Mouse (Mus musculus): ENCODE measurements at regions not wholly inside any gene's neighbourhood (a gene's known extent, or its start where the extent isn't known, plus 50 kb on each side); places are given as distances from the start of the nearest gene placed in this dataset. TPM values are rescaled to one million over a fixed set of nuclear protein-coding genes. Genes with fewer than 3 reads are reported as not detected.

DNA sequence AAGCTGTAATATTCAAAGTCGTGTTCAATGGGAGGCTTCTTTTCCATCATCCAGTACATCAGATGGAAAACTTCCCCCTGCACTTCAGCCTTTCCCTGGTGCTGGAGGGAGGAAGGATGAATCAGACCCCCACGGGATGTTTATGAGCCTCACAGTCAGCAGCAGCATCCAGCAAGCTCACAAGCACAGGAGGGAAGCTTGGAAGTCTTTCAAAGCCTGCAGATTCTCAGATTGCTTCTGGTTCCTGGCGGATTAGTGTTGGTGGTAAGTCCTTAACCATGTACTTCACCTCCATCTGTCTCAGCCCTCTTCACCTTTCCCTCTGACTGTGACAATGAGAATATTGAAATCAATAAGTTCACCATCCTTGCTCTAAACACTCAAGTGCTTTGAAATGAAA lies 107.5 kb upstream of the Lrrn1 start:
- 44% methylated on average over 3 of the region's 3 CpGs for WGBS
- no peak for ATAC-seq (replicated peaks)
- H3K27me3 ChIP-seq (replicated peaks) = no peaks in the 10 kb centered on the region
- no peak overlapping the region for H3K4me2 ChIP-seq
- no peak overlapping the region for H3K9ac ChIP-seq
- H3K36me3 ChIP-seq (replicated peaks) = no peaks in the 10 kb centered on the region
- no peak overlapping the region for H3K27ac ChIP-seq
- H3K4me1 ChIP-seq = no peaks in the 10 kb centered on the region
- H3K4me3 ChIP-seq = no peak overlapping the region
- H3K9me3 ChIP-seq = no peaks in the 10 kb centered on the region

DNA sequence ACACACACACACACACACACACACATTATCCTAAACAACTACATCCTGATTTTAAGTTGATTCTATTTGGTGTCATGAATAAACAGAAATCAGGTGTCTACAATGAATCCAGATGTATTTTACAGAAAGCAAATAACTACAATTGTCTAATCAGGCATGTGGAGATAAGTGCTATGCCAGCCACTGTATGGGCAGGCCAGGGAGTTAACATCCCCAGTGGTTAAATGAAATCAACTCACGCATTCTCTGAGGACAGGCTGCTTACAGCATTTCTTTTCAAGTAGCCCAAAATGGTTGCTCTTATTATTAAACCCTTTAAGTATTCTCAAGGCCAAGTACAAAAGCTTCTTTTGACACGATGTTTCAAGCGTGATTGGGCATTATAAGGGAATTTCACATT lies 103.0 kb upstream of the Lrrn1 start:
- no peaks in the 10 kb centered on the region for H3K27me3 ChIP-seq (replicated peaks)
- H3K36me3 ChIP-seq (replicated peaks) = no peaks in the 10 kb centered on the region
- no peak overlapping the region for H3K4me2 ChIP-seq
- no peaks in the 10 kb centered on the region for H3K4me1 ChIP-seq
- H3K4me3 ChIP-seq = no peak overlapping the region
- no peak overlapping the region for H3K27ac ChIP-seq
- no peaks in the 10 kb centered on the region for H3K9me3 ChIP-seq
- no peak for ATAC-seq (replicated peaks)
- WGBS = 54% methylated on average over 3 of the region's 3 CpGs
- no peak overlapping the region for H3K9ac ChIP-seq

DNA sequence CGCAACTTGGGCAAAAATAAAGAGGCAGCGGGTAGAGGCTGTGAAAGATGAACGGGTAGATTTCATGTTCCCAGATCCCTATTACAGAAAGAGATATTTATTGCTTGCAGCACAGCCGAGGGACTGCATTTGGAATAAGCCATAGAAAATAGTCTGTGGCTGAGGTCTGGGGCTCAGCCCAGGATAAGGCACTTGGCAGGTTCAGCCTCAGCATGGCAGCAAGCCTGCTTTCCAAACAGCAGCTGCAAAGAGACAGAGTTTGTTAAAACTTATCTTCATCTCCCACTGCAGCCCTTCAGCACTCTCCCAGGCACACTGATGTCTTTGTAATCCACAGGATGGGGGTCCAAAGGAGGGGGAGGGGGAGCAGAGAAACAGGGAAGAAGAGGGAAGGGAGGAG lies 98.5 kb upstream of the Lrrn1 start:
- Histone ChIP-seq H3K27me3 (replicated peaks) (no peaks in the 10 kb centered on the region), H3K4me2 (no peak overlapping the region), H3K36me3 (replicated peaks) (no peaks in the 10 kb centered on the region), H3K27ac (no peak overlapping the region), H3K9me3 (no peaks in the 10 kb centered on the region), H3K9ac (no peak overlapping the region), H3K4me1 (no peaks in the 10 kb centered on the region), H3K4me3 (no peak overlapping the region)
- 80% methylated on average over 4 of the region's 4 CpGs for WGBS
- ATAC-seq (replicated peaks) = peak; percentile 58; the same call in 1 of the 2 replicates

DNA sequence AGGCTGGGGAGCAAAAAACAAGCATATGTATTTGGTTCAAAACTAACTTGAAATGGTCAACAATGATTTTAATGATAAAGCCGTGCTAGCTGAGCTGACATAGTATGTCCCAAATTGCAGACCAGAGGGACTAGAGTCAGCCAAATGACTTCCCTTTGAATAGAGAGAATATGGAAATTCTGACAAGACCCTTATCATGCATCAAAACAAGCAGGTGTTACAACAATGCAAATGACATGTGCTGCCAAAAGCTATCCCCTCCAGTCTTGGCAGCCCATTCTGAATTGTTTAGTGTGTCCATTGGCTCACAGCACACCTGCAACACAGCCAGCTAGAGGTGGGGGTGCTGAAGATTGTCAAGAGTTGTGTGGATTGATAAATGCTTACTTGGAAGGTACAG lies 87.5 kb upstream of the Lrrn1 start:
- H3K27me3 ChIP-seq (replicated peaks) = no peaks in the 10 kb centered on the region
- no peaks in the 10 kb centered on the region for H3K4me1 ChIP-seq
- no peak overlapping the region for H3K9ac ChIP-seq
- H3K4me2 ChIP-seq = no peak overlapping the region
- 58% methylated on average over 1 of the region's 1 CpGs for WGBS
- H3K27ac ChIP-seq = no peak overlapping the region
- no peak overlapping the region for H3K4me3 ChIP-seq
- ATAC-seq (replicated peaks) = no peak; the same call in 1 of the 2 replicates
- H3K36me3 ChIP-seq (replicated peaks) = no peaks in the 10 kb centered on the region
- no peaks in the 10 kb centered on the region for H3K9me3 ChIP-seq

DNA sequence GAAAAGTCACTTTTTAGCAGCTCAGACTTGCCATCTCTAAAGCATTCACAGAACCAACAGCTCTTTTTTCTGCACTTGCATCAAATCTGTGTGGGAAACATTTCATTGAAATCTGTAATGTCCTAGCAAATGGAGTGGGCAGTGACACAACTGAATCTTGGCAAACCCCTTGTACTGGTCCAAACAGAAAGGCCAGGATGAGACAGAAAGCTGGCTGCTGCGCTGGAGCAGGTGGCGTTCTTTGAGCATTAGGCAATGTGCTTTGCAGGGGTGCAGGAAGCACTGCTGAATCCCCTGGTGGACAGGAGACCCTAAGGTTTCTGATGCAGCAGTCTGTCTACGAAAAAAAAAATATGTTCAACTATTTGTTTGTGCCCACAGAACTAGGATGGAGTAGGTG lies 85.2 kb upstream of the Lrrn1 start:
- Histone ChIP-seq H3K4me2 (no peak overlapping the region), H3K27ac (no peak overlapping the region), H3K9me3 (no peaks in the 10 kb centered on the region), H3K4me3 (no peak overlapping the region), H3K27me3 (replicated peaks) (no peaks in the 10 kb centered on the region), H3K9ac (no peak overlapping the region), H3K36me3 (replicated peaks) (no peaks in the 10 kb centered on the region), H3K4me1 (no peaks in the 10 kb centered on the region)
- no peak for ATAC-seq (replicated peaks)
- 75% methylated on average over 3 of the region's 3 CpGs for WGBS

DNA sequence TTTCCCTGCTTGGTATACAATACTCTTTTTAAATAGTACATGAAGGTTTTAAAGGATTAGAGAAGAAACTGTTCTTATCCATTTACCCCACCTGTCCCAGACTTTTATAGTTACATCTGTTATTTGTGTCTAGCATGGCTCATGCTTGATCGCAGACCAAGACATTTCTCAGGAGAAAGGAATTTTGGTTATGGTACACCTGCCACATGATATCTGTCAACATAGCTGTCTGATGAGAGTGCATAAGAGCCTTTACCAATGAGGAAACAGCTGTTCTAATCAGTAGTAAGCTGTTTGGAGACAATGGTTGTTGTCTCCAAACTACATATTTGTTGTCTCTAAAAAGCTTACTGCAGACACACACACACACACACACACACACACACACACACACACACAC lies 70.3 kb upstream of the Lrrn1 start:
- H3K9me3 ChIP-seq = no peaks in the 10 kb centered on the region
- no peaks in the 10 kb centered on the region for H3K27me3 ChIP-seq (replicated peaks)
- no peaks in the 10 kb centered on the region for H3K36me3 ChIP-seq (replicated peaks)
- no peak overlapping the region for H3K4me2 ChIP-seq
- peaks cover 5% of the 10 kb centered on the region; the same call in 1 of the 2 replicates for H3K4me1 ChIP-seq
- no peak overlapping the region for H3K9ac ChIP-seq
- ATAC-seq (replicated peaks) = no peak
- no peak overlapping the region for H3K27ac ChIP-seq
- H3K4me3 ChIP-seq = no peak overlapping the region
- 86% methylated on average over 1 of the region's 1 CpGs for WGBS

DNA sequence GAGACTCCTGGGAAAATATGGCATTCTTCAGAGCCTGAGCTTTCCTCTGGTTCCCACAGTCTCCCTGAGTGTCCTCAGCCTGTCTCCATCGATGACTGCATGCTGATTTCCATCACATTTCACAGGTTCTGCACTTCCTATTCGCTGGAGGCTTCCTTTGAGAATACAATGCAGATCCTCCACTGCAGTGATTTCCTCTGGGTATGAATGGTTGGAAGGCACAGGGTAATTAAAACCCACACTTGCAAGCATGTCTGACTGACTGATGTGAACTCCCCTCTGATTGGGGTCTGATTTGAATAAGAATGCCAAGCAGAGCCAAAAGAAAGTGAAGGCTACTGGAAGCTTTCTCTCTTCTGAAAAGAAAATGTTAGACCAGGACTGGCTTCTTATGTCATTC lies 67.1 kb upstream of the Lrrn1 start:
- peak; percentile 86 for ATAC-seq (replicated peaks)
- WGBS = 0% methylated on average over 2 of the region's 2 CpGs
- no peak overlapping the region for H3K27ac ChIP-seq

DNA sequence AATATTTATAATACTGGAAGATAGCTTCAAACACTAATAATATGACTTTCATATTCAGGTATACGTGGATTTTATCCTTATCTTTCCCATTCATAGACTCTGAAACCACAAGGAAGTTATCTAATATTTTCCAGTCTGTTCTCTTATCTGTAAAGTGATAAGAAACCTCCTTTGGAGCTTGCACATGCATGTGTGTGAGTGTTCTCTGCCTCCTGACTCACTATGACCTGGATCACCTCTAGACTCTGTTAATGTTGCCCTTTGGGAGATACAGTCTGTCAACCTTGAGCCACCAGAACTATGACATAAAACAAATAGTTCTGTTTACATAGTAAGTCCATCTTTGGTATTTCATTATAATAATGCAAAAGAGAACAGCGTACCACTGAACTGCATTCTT lies 56.2 kb upstream of the Lrrn1 start:
- Histone ChIP-seq H3K27me3 (replicated peaks) (no peaks in the 10 kb centered on the region), H3K9me3 (no peaks in the 10 kb centered on the region), H3K27ac (no peak overlapping the region), H3K4me3 (no peak overlapping the region), H3K4me1 (no peaks in the 10 kb centered on the region), H3K36me3 (replicated peaks) (no peaks in the 10 kb centered on the region), H3K4me2 (no peak overlapping the region), H3K9ac (no peak overlapping the region)
- no peak for ATAC-seq (replicated peaks)
- 81% methylated on average over 2 of the region's 2 CpGs for WGBS

More for the DNA sequence above, 67.1 kb upstream of the Lrrn1 start:
- Histone ChIP-seq H3K9ac (no peak overlapping the region), H3K4me3 (no peak overlapping the region), H3K27me3 (replicated peaks) (no peaks in the 10 kb centered on the region), H3K9me3 (no peaks in the 10 kb centered on the region), H3K36me3 (replicated peaks) (no peaks in the 10 kb centered on the region), H3K4me1 (peaks cover 5% of the 10 kb centered on the region; the same call in 1 of the 2 replicates), H3K4me2 (no peak overlapping the region)

DNA sequence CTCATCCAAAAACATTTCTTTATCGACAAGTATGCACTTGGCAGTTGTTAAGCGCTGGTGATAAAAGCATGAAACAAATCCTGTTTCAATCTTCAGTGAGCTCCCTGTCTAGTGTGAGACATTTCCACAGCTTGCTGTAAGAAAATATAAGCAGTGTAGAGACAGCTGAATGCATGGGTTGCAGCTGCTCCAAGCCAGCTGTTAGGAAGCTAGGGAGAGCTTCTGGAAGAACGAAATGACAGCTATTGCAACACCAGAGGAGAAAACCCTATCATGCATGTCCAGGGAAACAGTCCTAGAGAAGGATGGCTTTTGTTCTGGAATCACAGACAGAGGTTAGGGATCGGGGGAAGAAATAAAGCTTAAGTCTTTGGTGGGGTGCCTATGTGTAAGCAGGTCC lies 55.4 kb upstream of the Lrrn1 start:
- Histone ChIP-seq H3K9me3 (no peaks in the 10 kb centered on the region), H3K4me2 (no peak overlapping the region), H3K27ac (no peak overlapping the region), H3K9ac (no peak overlapping the region), H3K27me3 (replicated peaks) (no peaks in the 10 kb centered on the region), H3K4me3 (no peak overlapping the region), H3K36me3 (replicated peaks) (no peaks in the 10 kb centered on the region), H3K4me1 (no peaks in the 10 kb centered on the region)
- no peak for ATAC-seq (replicated peaks)
- 76% methylated on average over 4 of the region's 4 CpGs for WGBS

Small RNA genes lying in the stretch of these regions (microRNA-seq; reads per million reads assigned to microRNA genes)
- gene Gm27690 = not detected

Data from midbrain, embryonic 15.5 days (tissue).